Mouse (Mus musculus) brain, embryonic 14.5 days (tissue): ENCODE results near the gene Pou2f3.

Experiments
- CTCF ChIP-seq: fragments of 200-500 bp; IDR thresholded peaks from 2 replicates; pipeline ENCODE4 v1.5.1; 2012; ENCODE audit warnings: inconsistent platforms, mild to moderate bottlenecking, moderate library complexity, borderline replicate concordance; ENCODE audit not compliant: insufficient read depth, insufficient read length; ENCODE audit errors: extremely low read depth
- POLR2A ChIP-seq: fragments of 200-500 bp; IDR thresholded peaks from 2 replicates; pipeline ENCODE4 v1.6.1; 2012; ENCODE audit warnings: mild to moderate bottlenecking, inconsistent platforms, borderline replicate concordance; ENCODE audit not compliant: poor library complexity, insufficient read depth, insufficient read length, severe bottlenecking; ENCODE audit errors: extremely low read depth

- TF ChIP-seq CTCF: no peak
- TF ChIP-seq POLR2A: no peak
Observed at GRCm38 (mm10) chr9:43132380-43132779, 77.8 kb downstream of the Pou2f3 start.
